Mouse (Mus musculus): Measurements from ENCODE around the gene Pip5k1c. TPM values are rescaled to one million over a fixed set of nuclear protein-coding genes. Genes with fewer than 3 reads are reported as not detected.

Pip5k1c gene
- polyA plus RNA-seq, 1 experiment from 2014 or later, result 159 TPM

GRCm38 (mm10) chr10:81265540-81265939, 27.2 kb upstream of the Pip5k1c start:
- Histone ChIP-seq H3K27me3 (replicated peaks) (no peaks in the 10 kb centered on the region), H3K4me3 (peak overlapping the region; percentile 74; the same call in 1 of the 2 replicates), H3K4me1 (peaks cover 24% of the 10 kb centered on the region), H3K4me2 (peak overlapping the region; percentile 56), H3K36me3 (replicated peaks) (no peaks in the 10 kb centered on the region; the same call in 1 of the 2 replicates), H3K9me3 (no peaks in the 10 kb centered on the region), H3K27ac (no peak overlapping the region), H3K9ac (no peak overlapping the region)
- no peak for ATAC-seq (replicated peaks)
- 95% methylated on average over 8 of the region's 8 CpGs for WGBS

- Histone ChIP-seq H3K27me3 (replicated peaks) (no peaks in the 10 kb centered on the region), H3K4me1 (peaks cover 24% of the 10 kb centered on the region), H3K27ac (peak within 1 kb of the TSS; percentile 90), H3K9me3 (no peaks in the 10 kb centered on the region), H3K4me2 (peak within 1 kb of the TSS; percentile 79), H3K4me3 (peak within 1 kb of the TSS; percentile 74), H3K36me3 (replicated peaks) (peaks cover 2% of the 10 kb centered on the region; the same call in 1 of the 2 replicates), H3K9ac (peak within 1 kb of the TSS; percentile 71)
- WGBS, result 1% methylated on average over 48 of the region's 48 CpGs
- ATAC-seq (replicated peaks), result peak; percentile 90
Observed at GRCm38 (mm10) chr10:81266211-81267105, 26.3 kb upstream of the Pip5k1c start, which contains the start of the genes Mrpl54 and Apba3. TSS of gene Mrpl54 (minus strand) at chr10:81266934. TSS of gene Apba3 (plus strand) at chr10:81266960.

GRCm38 (mm10) chr10:81268056-81268455, 24.7 kb upstream of the Pip5k1c start:
- peak overlapping the region; percentile 39; the same call in 1 of the 2 replicates for H3K27ac ChIP-seq
- H3K36me3 ChIP-seq (replicated peaks), result peaks cover 14% of the 10 kb centered on the region; the same call in 1 of the 2 replicates
- WGBS, result 3% methylated on average over 23 of the region's 23 CpGs
- peak overlapping the region; percentile 70 for H3K4me3 ChIP-seq
- H3K27me3 ChIP-seq (replicated peaks), result no peaks in the 10 kb centered on the region
- H3K4me2 ChIP-seq, result peak overlapping the region; percentile 79
- no peaks in the 10 kb centered on the region for H3K9me3 ChIP-seq
- peaks cover 24% of the 10 kb centered on the region for H3K4me1 ChIP-seq
- ATAC-seq (replicated peaks), result peak; percentile 53
- H3K9ac ChIP-seq, result peak overlapping the region; percentile 88

GRCm38 (mm10) chr10:81268643-81269412, 23.9 kb upstream of the Pip5k1c start:
- Histone ChIP-seq H3K4me1 (peaks cover 24% of the 10 kb centered on the region), H3K4me3 (peak overlapping the region; percentile 70), H3K27me3 (replicated peaks) (no peaks in the 10 kb centered on the region), H3K27ac (no peak overlapping the region), H3K36me3 (replicated peaks) (peaks cover 14% of the 10 kb centered on the region; the same call in 1 of the 2 replicates), H3K9me3 (no peaks in the 10 kb centered on the region), H3K9ac (peak overlapping the region; percentile 88), H3K4me2 (peak overlapping the region; percentile 79)
- WGBS, result 80% methylated on average over 16 of the region's 16 CpGs
- ATAC-seq (replicated peaks), result no peak

- WGBS, result 96% methylated on average over 21 of the region's 21 CpGs
Observed at GRCm38 (mm10) chr10:81272356-81272755, 20.4 kb upstream of the Pip5k1c start.

GRCm38 (mm10) chr10:81273842-81274241, 18.9 kb upstream of the Pip5k1c start:
- H3K36me3 ChIP-seq (replicated peaks), result peaks cover 14% of the 10 kb centered on the region; the same call in 1 of the 2 replicates
- 95% methylated on average over 19 of the region's 19 CpGs for WGBS
- ATAC-seq (replicated peaks), result no peak
- H3K4me2 ChIP-seq, result no peak overlapping the region
- H3K4me3 ChIP-seq, result no peak overlapping the region
- H3K27me3 ChIP-seq (replicated peaks), result no peaks in the 10 kb centered on the region
- no peak overlapping the region for H3K27ac ChIP-seq
- no peak overlapping the region for H3K9ac ChIP-seq
- peaks cover 4% of the 10 kb centered on the region for H3K4me1 ChIP-seq
- H3K9me3 ChIP-seq, result no peaks in the 10 kb centered on the region

More at GRCm38 (mm10) chr10:81272356-81272755, 20.4 kb upstream of the Pip5k1c start:
- ATAC-seq (replicated peaks), result no peak
- Histone ChIP-seq H3K27me3 (replicated peaks) (no peaks in the 10 kb centered on the region), H3K4me3 (no peak overlapping the region), H3K9me3 (no peaks in the 10 kb centered on the region), H3K4me1 (peaks cover 12% of the 10 kb centered on the region), H3K4me2 (no peak overlapping the region), H3K9ac (no peak overlapping the region), H3K36me3 (replicated peaks) (peaks cover 14% of the 10 kb centered on the region; the same call in 1 of the 2 replicates), H3K27ac (no peak overlapping the region)

- no peak overlapping the region for H3K9ac ChIP-seq
- no peak for ATAC-seq (replicated peaks)
Observed at GRCm38 (mm10) chr10:81277676-81278075, 15.1 kb upstream of the Pip5k1c start.

GRCm38 (mm10) chr10:81279496-81279895, 13.3 kb upstream of the Pip5k1c start:
- no peak overlapping the region for H3K27ac ChIP-seq
- no peak overlapping the region for H3K4me3 ChIP-seq
- H3K9me3 ChIP-seq, result no peaks in the 10 kb centered on the region
- 0 out of 2 replicates have a peak, but pooled peaks cover under 1% of the 10 kb centered on the region for H3K4me1 ChIP-seq
- ATAC-seq (replicated peaks), result no peak
- H3K4me2 ChIP-seq, result no peak overlapping the region
- H3K36me3 ChIP-seq (replicated peaks), result no peaks in the 10 kb centered on the region
- WGBS, result 43% methylated on average over 10 of the region's 10 CpGs
- peaks cover 9% of the 10 kb centered on the region for H3K27me3 ChIP-seq (replicated peaks)
- no peak overlapping the region for H3K9ac ChIP-seq

More at GRCm38 (mm10) chr10:81277676-81278075, 15.1 kb upstream of the Pip5k1c start:
- Histone ChIP-seq H3K36me3 (replicated peaks) (0 out of 2 replicates have a peak, but pooled peaks cover 3% of the 10 kb centered on the region), H3K27me3 (replicated peaks) (no peaks in the 10 kb centered on the region), H3K27ac (no peak overlapping the region), H3K9me3 (no peaks in the 10 kb centered on the region), H3K4me3 (no peak overlapping the region), H3K4me1 (no peaks in the 10 kb centered on the region), H3K4me2 (no peak overlapping the region)
- 79% methylated on average over 22 of the region's 22 CpGs for WGBS

- H3K36me3 ChIP-seq (replicated peaks), result no peaks in the 10 kb centered on the region
- 56% methylated on average over 6 of the region's 6 CpGs for WGBS
- H3K4me2 ChIP-seq, result no peak overlapping the region
- H3K27me3 ChIP-seq (replicated peaks), result peaks cover 14% of the 10 kb centered on the region
- peaks cover 12% of the 10 kb centered on the region; the same call in 1 of the 2 replicates for H3K4me1 ChIP-seq
- no peaks in the 10 kb centered on the region for H3K9me3 ChIP-seq
- H3K4me3 ChIP-seq, result no peak overlapping the region
- no peak for ATAC-seq (replicated peaks)
- no peak overlapping the region for H3K9ac ChIP-seq
- no peak overlapping the region for H3K27ac ChIP-seq
Observed at GRCm38 (mm10) chr10:81284189-81284588, 8.6 kb upstream of the Pip5k1c start.

- ATAC-seq (replicated peaks), result no peak
- no peak overlapping the region for H3K4me3 ChIP-seq
- peak overlapping the region; percentile 93 for H3K4me2 ChIP-seq
- WGBS, result 11% methylated on average over 17 of the region's 17 CpGs
- no peak overlapping the region for H3K9ac ChIP-seq
- no peaks in the 10 kb centered on the region for H3K9me3 ChIP-seq
- peaks cover 16% of the 10 kb centered on the region for H3K4me1 ChIP-seq
- peaks cover 14% of the 10 kb centered on the region for H3K27me3 ChIP-seq (replicated peaks)
- no peak overlapping the region for H3K27ac ChIP-seq
- no peaks in the 10 kb centered on the region for H3K36me3 ChIP-seq (replicated peaks)
Observed at GRCm38 (mm10) chr10:81284719-81285118, 8.0 kb upstream of the Pip5k1c start.

GRCm38 (mm10) chr10:81285694-81286450, 6.9 kb upstream of the Pip5k1c start:
- Histone ChIP-seq H3K9me3 (no peaks in the 10 kb centered on the region), H3K4me1 (peaks cover 16% of the 10 kb centered on the region), H3K4me2 (peak overlapping the region; percentile 93), H3K4me3 (peak overlapping the region; percentile 51), H3K9ac (peak overlapping the region; percentile 61), H3K27ac (no peak overlapping the region), H3K27me3 (replicated peaks) (peaks cover 14% of the 10 kb centered on the region), H3K36me3 (replicated peaks) (no peaks in the 10 kb centered on the region)
- ATAC-seq (replicated peaks), result peak; percentile 75
- 2% methylated on average over 54 of the region's 54 CpGs for WGBS

Data from midbrain, embryonic 15.5 days (tissue).